Mouse (Mus musculus): ENCODE data around the gene Dph2. TPM values are rescaled to one million over a fixed set of nuclear protein-coding genes. Genes with fewer than 3 reads are reported as not detected.
A peak's percentile ranks its signal among the peaks of the same experiment; 100 is the strongest.

Gene Dph2
- polyA plus RNA-seq, 1 experiment from 2014 or later: 15.8 TPM

DNA sequence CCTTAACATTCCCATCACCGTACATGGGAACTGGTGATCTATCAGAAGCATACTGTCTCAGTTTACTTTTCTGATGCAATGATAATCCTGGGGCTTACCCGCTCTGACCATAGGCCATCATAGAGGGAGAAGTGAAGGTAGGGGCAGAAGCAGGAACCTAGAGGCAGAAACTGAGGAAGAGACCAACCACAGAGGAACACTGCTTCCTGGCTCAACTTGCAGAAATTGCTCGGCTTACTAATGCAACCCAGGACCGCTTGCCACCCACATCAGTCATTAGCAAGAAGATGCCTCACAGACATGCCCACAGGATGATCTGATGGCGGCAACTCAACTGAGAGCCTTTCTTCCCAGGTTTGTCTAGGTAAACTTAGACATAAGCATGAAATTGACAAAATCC is 26.9 kb upstream of the Dph2 start:
- H3K4me2 ChIP-seq: no peak overlapping the region
- no peak overlapping the region for H3K9ac ChIP-seq
- WGBS (ENCODE audit: insufficient replicate concordance): 50% methylated on average over 5 of the region's 5 CpGs
- no peak for ATAC-seq
- peaks cover 24% of the 10 kb centered on the region for H3K27me3 ChIP-seq (replicated peaks)
- no peak overlapping the region for H3K27ac ChIP-seq
- H3K4me1 ChIP-seq: peaks cover 47% of the 10 kb centered on the region
- no peaks in the 10 kb centered on the region for H3K9me3 ChIP-seq (replicated peaks)
- H3K36me3 ChIP-seq: no peaks in the 10 kb centered on the region
- H3K4me3 ChIP-seq: no peak overlapping the region

GRCm38 (mm10) chr4:117918261-117918660 is 26.4 kb upstream of the Dph2 start:
- Histone ChIP-seq H3K27me3 (replicated peaks) (peaks cover 19% of the 10 kb centered on the region), H3K4me2 (no peak overlapping the region), H3K4me1 (peaks cover 47% of the 10 kb centered on the region), H3K27ac (peak overlapping the region; percentile 49; the same call in 1 of the 2 replicates), H3K9me3 (replicated peaks) (no peaks in the 10 kb centered on the region), H3K4me3 (no peak overlapping the region), H3K9ac (no peak overlapping the region), H3K36me3 (no peaks in the 10 kb centered on the region)
- no peak for ATAC-seq
- 65% methylated on average over 3 of the region's 3 CpGs for WGBS (ENCODE audit: insufficient replicate concordance)

GRCm38 (mm10) chr4:117917847-117918246 is 26.0 kb upstream of the Dph2 start:
- Histone ChIP-seq H3K9ac (no peak overlapping the region), H3K27ac (peak overlapping the region; percentile 49; the same call in 1 of the 2 replicates), H3K27me3 (replicated peaks) (peaks cover 15% of the 10 kb centered on the region), H3K36me3 (no peaks in the 10 kb centered on the region), H3K4me1 (peaks cover 51% of the 10 kb centered on the region), H3K9me3 (replicated peaks) (no peaks in the 10 kb centered on the region), H3K4me3 (no peak overlapping the region), H3K4me2 (no peak overlapping the region)
- ATAC-seq: no peak
- WGBS (ENCODE audit: insufficient replicate concordance): 70% methylated on average over 4 of the region's 4 CpGs

DNA sequence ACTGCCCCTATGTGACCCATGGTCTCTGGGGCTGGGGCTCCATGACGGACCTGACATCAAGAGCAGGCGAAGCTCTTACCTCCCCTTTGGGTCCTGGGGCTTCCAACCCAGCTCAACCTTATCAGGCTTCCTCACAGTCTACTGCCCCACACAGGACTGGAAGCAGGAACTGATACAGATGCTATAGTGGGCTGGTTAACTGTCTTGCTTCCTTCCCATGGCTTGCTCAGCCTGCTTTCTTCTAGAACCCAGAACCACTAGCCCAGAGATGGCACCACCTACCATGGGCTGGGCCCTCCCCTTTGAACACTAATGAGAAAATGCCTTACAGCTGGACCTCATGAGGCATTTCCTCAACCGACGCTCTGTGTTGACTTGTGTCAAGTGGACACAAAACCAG is 25.6 kb upstream of the Dph2 start:
- H3K4me1 ChIP-seq: peaks cover 55% of the 10 kb centered on the region
- H3K9ac ChIP-seq: peak overlapping the region; percentile 2; the same call in 1 of the 2 replicates
- no peak overlapping the region for H3K4me3 ChIP-seq
- H3K4me2 ChIP-seq: peak overlapping the region; percentile 4; the same call in 1 of the 2 replicates
- no peak for ATAC-seq
- peaks cover 3% of the 10 kb centered on the region for H3K36me3 ChIP-seq
- H3K27ac ChIP-seq: 0 out of 2 replicates have a peak overlapping the region, but pooled peaks have one; percentile 23
- H3K9me3 ChIP-seq (replicated peaks): no peaks in the 10 kb centered on the region
- 41% methylated on average over 4 of the region's 4 CpGs for WGBS (ENCODE audit: insufficient replicate concordance)
- H3K27me3 ChIP-seq (replicated peaks): peaks cover 10% of the 10 kb centered on the region

DNA sequence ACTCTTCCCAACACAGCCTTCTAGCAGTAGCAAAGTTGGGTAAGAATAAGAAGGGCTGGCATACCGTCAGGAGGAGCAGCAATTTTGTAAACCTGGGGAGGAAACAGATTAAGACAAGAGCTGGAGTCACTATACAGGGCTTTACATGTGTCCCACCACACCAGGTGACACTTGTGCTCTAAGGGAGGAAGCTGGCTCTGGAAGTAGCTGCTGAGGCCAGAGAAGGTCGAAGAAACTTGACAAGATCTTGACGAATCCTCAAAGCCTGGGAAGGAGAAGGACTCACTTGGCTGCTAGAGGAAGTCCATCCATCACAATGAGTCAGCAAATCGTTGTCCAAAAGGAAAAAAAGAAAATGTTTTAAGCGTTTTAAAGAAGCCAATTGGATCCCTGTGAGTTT is 24.6 kb upstream of the Dph2 start:
- Histone ChIP-seq H3K4me1 (peaks cover 64% of the 10 kb centered on the region), H3K9me3 (replicated peaks) (no peaks in the 10 kb centered on the region), H3K27me3 (replicated peaks) (peaks cover under 1% of the 10 kb centered on the region; the same call in 1 of the 2 replicates), H3K27ac (peak overlapping the region; percentile 78), H3K4me3 (peak overlapping the region; percentile 73), H3K4me2 (peak overlapping the region; percentile 84), H3K9ac (peak overlapping the region; percentile 88), H3K36me3 (peaks cover 13% of the 10 kb centered on the region)
- ATAC-seq: no peak
- WGBS (ENCODE audit: insufficient replicate concordance): 31% methylated on average over 5 of the region's 5 CpGs

DNA sequence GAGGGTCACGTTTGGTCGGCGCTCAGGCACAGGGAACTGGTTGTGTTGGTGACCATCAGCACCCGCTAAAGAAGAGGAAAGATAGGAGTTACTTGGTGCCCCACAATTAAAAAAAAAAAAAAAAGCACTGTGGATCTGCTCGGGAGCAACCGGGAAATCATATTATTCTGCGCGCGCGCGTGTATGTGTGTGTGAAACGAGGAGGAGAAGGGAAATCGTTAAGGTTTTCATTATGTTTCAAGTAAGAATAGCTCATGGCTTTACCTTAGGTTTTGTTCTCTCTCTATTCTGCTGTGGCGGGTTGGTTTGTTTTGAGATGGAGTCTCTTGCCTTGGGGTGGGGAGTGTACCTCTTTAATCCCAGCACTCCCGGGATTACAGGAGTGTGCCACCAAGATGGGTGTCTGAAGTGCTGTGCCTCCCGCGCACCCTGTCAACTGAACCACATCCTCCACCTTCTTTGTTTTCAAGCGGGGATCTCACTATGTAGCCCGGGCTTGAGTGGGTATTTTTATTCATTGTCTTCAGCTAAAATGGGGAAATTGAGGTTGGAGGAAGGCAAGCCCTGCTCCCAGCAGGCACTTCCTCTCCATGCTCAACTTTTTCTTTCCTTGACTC is 23.8 kb upstream of the Dph2 start:
- Histone ChIP-seq H3K9ac (peak overlapping the region; percentile 88), H3K27me3 (replicated peaks) (no peaks in the 10 kb centered on the region), H3K27ac (peak overlapping the region; percentile 78), H3K4me2 (peak overlapping the region; percentile 84), H3K4me1 (peaks cover 66% of the 10 kb centered on the region), H3K4me3 (peak overlapping the region; percentile 73), H3K36me3 (peaks cover 21% of the 10 kb centered on the region), H3K9me3 (replicated peaks) (no peaks in the 10 kb centered on the region)
- ATAC-seq: no peak
- WGBS (ENCODE audit: insufficient replicate concordance): 2% methylated on average over 19 of the region's 19 CpGs

GRCm38 (mm10) chr4:117914591-117915442 is 23.0 kb upstream of the Dph2 start, which contains the start of gene Ipo13:
Ipo13 (minus strand) TSS chr4:117914999.
- ATAC-seq: peak; percentile 92
- Histone ChIP-seq H3K9ac (peak within 1 kb of the TSS; percentile 88), H3K27ac (peak within 1 kb of the TSS; percentile 81), H3K9me3 (replicated peaks) (no peaks in the 10 kb centered on the region), H3K36me3 (peaks cover 29% of the 10 kb centered on the region), H3K27me3 (replicated peaks) (no peaks in the 10 kb centered on the region), H3K4me1 (peaks cover 73% of the 10 kb centered on the region), H3K4me3 (peak within 1 kb of the TSS; percentile 73), H3K4me2 (peak within 1 kb of the TSS; percentile 84)
- under 1% methylated on average over 61 of the region's 61 CpGs for WGBS (ENCODE audit: insufficient replicate concordance)

- WGBS (ENCODE audit: insufficient replicate concordance): 19% methylated on average over 8 of the region's 8 CpGs
- no peak; the same call in 1 of the 2 replicates for ATAC-seq
Measured at GRCm38 (mm10) chr4:117914031-117914430, 22.2 kb upstream of the Dph2 start.

GRCm38 (mm10) chr4:117913421-117913820 is 21.6 kb upstream of the Dph2 start:
- Histone ChIP-seq H3K4me3 (peak overlapping the region; percentile 73), H3K27me3 (replicated peaks) (no peaks in the 10 kb centered on the region), H3K4me2 (peak overlapping the region; percentile 84), H3K27ac (peak overlapping the region; percentile 46), H3K4me1 (peaks cover 77% of the 10 kb centered on the region), H3K9me3 (replicated peaks) (no peaks in the 10 kb centered on the region), H3K9ac (peak overlapping the region; percentile 88), H3K36me3 (peaks cover 43% of the 10 kb centered on the region)
- no peak for ATAC-seq
- WGBS (ENCODE audit: insufficient replicate concordance): 69% methylated on average over 3 of the region's 3 CpGs

More at GRCm38 (mm10) chr4:117914031-117914430, 22.2 kb upstream of the Dph2 start:
- Histone ChIP-seq H3K9me3 (replicated peaks) (no peaks in the 10 kb centered on the region), H3K4me3 (peak overlapping the region; percentile 73), H3K36me3 (peaks cover 37% of the 10 kb centered on the region), H3K4me1 (peaks cover 80% of the 10 kb centered on the region), H3K4me2 (peak overlapping the region; percentile 84), H3K9ac (peak overlapping the region; percentile 88), H3K27ac (peak overlapping the region; percentile 81), H3K27me3 (replicated peaks) (no peaks in the 10 kb centered on the region)

- peak overlapping the region; percentile 73 for H3K4me3 ChIP-seq
- 0 out of 2 replicates have a peak overlapping the region, but pooled peaks have one; percentile 46 for H3K27ac ChIP-seq
- WGBS (ENCODE audit: insufficient replicate concordance): 83% methylated on average over 7 of the region's 7 CpGs
Measured at GRCm38 (mm10) chr4:117912685-117913273, 20.9 kb upstream of the Dph2 start.

DNA sequence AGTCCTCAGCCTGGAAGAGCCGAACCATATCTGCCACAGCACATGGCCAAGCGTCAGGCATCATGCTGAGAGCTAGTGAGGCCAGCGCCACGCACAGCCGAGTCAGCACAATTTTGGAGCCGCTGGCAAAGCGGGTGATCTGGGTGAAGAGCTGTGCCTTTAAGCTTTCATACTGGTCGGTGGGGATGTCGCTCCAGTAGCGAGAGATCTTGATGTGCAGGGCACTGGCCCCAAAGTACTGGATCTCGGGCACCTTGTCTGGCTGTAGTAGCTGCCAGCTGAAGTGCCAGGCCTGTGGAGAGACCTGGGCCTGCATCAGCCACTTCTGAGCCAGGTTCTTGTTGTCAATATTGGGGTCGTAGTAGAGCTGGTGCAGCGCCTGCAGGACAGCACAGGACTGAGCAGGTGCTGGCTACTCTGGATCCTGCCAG is 20.3 kb upstream of the Dph2 start:
- Histone ChIP-seq H3K4me3 (no peak overlapping the region), H3K4me2 (no peak overlapping the region), H3K9me3 (replicated peaks) (no peaks in the 10 kb centered on the region), H3K36me3 (peaks cover 54% of the 10 kb centered on the region), H3K27ac (no peak overlapping the region), H3K27me3 (replicated peaks) (no peaks in the 10 kb centered on the region), H3K9ac (no peak overlapping the region), H3K4me1 (peaks cover 64% of the 10 kb centered on the region)
- no peak for ATAC-seq
- WGBS (ENCODE audit: insufficient replicate concordance): 86% methylated on average over 13 of the region's 13 CpGs

More at GRCm38 (mm10) chr4:117912685-117913273, 20.9 kb upstream of the Dph2 start:
- Histone ChIP-seq H3K9ac (peak overlapping the region; percentile 12; the same call in 1 of the 2 replicates), H3K27me3 (replicated peaks) (no peaks in the 10 kb centered on the region), H3K4me2 (peak overlapping the region; percentile 84), H3K36me3 (peaks cover 49% of the 10 kb centered on the region), H3K4me1 (peaks cover 70% of the 10 kb centered on the region), H3K9me3 (replicated peaks) (no peaks in the 10 kb centered on the region)
- no peak for ATAC-seq
